Mouse (Mus musculus): ENCODE measurements at regions not wholly inside any gene's neighbourhood (a gene's known extent, or its start where the extent isn't known, plus 50 kb on each side); places are given as distances from the start of the nearest gene placed in this dataset.

- no peak for DNase-seq (ENCODE audit: low spot score)
Measured at GRCm38 (mm10) chr9:24833766-24834165, 59.7 kb upstream of the Tbx20 start.

GRCm38 (mm10) chr9:24848210-24848609, 74.1 kb upstream of the Tbx20 start:
- DNase-seq (ENCODE audit: low spot score), result no peak

- no peak for DNase-seq (ENCODE audit: low spot score)
Measured at GRCm38 (mm10) chr9:24859459-24859858, 85.4 kb upstream of the Tbx20 start.

GRCm38 (mm10) chr9:24866390-24867173, 92.5 kb upstream of the Tbx20 start:
- DNase-seq (ENCODE audit: low spot score), result no peak

- DNase-seq (ENCODE audit: low spot score), result no peak
Measured at GRCm38 (mm10) chr9:24868746-24869145, 94.6 kb upstream of the Tbx20 start.

GRCm38 (mm10) chr9:24874434-24875143, 100.5 kb upstream of the Tbx20 start:
- no peak for DNase-seq (ENCODE audit: low spot score)

GRCm38 (mm10) chr9:24878384-24879174, 104.5 kb upstream of the Tbx20 start:
- DNase-seq (ENCODE audit: low spot score), result no peak

- DNase-seq (ENCODE audit: low spot score), result no peak
Measured at GRCm38 (mm10) chr9:24879662-24880061, 105.6 kb upstream of the Tbx20 start.

GRCm38 (mm10) chr9:24884011-24884410, 109.9 kb upstream of the Tbx20 start:
- no peak for DNase-seq (ENCODE audit: low spot score)

GRCm38 (mm10) chr9:24888282-24888681, 114.2 kb upstream of the Tbx20 start:
- no peak for DNase-seq (ENCODE audit: low spot score)

- no peak for DNase-seq (ENCODE audit: low spot score)
Measured at GRCm38 (mm10) chr9:24896498-24897261, 122.6 kb upstream of the Tbx20 start.

- DNase-seq (ENCODE audit: low spot score), result no peak
Measured at GRCm38 (mm10) chr9:24899206-24899928, 125.3 kb upstream of the Tbx20 start.

GRCm38 (mm10) chr9:24903706-24904105, 129.6 kb upstream of the Tbx20 start:
- DNase-seq (ENCODE audit: low spot score), result no peak

GRCm38 (mm10) chr9:24909086-24909979, 135.2 kb upstream of the Tbx20 start:
- no peak for DNase-seq (ENCODE audit: low spot score)

GRCm38 (mm10) chr9:24910738-24911137, 136.6 kb upstream of the Tbx20 start:
- DNase-seq (ENCODE audit: low spot score), result no peak

- DNase-seq (ENCODE audit: low spot score), result no peak
Measured at GRCm38 (mm10) chr9:24920031-24920445, 145.9 kb upstream of the Tbx20 start.

GRCm38 (mm10) chr9:24922051-24922860, 148.2 kb upstream of the Tbx20 start:
- DNase-seq (ENCODE audit: low spot score), result no peak

- DNase-seq (ENCODE audit: low spot score), result no peak
Measured at GRCm38 (mm10) chr9:24923514-24923913, 149.4 kb upstream of the Tbx20 start.

- DNase-seq (ENCODE audit: low spot score), result no peak
Measured at GRCm38 (mm10) chr9:24937731-24938130, 151.5 kb upstream of the Gm10181 start.

All from ovary, postnatal 10 days (tissue).